Mouse (Mus musculus) layer of hippocampus, adult 18-20 months (tissue): Measurements from ENCODE around the gene Rptor. TPM values are rescaled to one million over a fixed set of nuclear protein-coding genes. Genes with fewer than 3 reads are reported as not detected.

Source experiments
- DNase-seq, 2 experiments: peaks; one replicate each; pipeline ENCODE4 v3.0.0; 2022; ENCODE audit warnings: low spot score in 2 of 2
- total RNA-seq, 2 experiments: library from RNA; stranded (reverse); gene quantifications; 2 replicates each; pipeline ENCODE4 v1.2.3; 2021

Rptor gene
- total RNA-seq, 2 experiments from 2014 or later, result 56.0 to 61.1 TPM

- DNase-seq, result no peak
Measured at GRCm38 (mm10) chr11:119777872-119778271, 175.2 kb downstream of the Rptor start.

DNA sequence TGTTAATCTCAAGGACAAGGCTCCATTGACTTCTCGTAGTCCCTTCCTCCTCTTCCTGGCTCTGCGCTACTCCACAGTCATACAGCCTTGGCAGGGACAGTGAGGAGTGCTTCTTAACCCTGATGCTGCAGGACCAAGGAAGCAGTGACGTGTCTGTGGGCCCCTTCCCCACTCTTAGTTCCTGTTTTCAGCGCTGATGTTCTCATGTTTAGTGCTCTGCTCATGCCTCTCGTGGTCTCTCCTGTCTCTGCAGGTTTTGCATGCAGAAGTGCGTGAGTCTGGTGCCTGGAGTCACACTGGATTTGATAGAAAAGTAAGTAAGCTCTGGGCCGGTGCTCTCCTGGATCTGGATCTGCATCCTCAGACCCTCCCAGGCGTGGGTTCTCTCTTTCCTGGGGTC lies 177.6 kb downstream of the Rptor start:
- DNase-seq, result no peak

DNA sequence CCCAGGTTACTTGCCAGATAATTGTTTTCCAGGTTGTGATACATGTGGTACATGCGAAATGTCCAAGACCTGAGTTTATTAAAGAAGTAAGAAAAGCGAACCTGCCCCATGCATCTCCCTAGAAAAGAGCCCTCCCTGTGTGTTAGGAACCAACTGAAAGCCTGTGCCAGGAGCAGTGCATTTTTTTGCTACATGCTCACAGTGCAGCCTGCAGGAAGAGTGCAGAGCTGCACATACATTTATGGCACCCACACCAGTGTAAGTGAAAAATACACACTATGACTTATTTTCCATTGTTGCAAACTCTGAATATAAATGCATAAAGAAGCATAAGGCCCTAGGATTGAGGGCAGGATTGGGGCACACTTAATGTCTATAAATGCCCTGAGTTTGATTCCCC lies 178.5 kb downstream of the Rptor start:
- no peak for DNase-seq

DNA sequence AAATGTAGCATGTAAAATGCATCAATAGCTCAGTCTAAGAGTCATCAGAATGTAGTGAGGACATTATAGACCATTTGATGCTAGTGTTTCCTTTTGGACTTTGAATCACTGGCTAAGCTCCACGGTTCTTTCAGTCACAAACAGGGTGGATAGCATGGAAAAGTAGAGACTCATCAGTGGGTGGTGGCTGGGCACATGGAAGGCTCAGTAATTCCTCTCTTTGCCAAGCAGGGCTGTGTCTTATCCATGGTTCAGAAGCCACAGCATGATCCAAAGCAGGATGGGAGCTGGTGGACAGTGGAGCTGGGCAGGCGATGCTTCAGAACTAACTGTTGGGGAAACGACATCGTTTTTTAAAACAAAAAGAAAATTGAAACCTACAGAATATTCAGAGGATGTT lies 179.0 kb downstream of the Rptor start:
- no peak for DNase-seq

DNA sequence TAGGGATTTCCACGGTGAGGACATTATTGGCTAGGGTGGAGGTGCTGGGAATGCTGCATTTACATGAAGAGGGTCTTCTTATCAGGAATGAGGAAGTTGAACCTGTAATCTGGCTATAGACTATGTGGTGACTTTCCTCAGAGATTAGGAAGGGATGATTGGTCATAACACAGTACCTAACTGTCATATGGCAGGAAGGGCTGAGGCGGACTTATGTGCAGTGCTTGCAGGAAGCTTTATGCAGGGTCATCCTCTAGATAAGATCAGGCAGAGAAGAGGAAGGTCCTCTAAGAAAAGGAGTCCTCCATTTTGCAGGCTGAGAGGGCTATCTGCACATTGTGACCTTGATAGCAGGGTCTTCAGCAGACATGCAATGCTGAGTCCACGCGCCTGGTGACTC lies 180.9 kb downstream of the Rptor start:
- DNase-seq, result no peak

DNA sequence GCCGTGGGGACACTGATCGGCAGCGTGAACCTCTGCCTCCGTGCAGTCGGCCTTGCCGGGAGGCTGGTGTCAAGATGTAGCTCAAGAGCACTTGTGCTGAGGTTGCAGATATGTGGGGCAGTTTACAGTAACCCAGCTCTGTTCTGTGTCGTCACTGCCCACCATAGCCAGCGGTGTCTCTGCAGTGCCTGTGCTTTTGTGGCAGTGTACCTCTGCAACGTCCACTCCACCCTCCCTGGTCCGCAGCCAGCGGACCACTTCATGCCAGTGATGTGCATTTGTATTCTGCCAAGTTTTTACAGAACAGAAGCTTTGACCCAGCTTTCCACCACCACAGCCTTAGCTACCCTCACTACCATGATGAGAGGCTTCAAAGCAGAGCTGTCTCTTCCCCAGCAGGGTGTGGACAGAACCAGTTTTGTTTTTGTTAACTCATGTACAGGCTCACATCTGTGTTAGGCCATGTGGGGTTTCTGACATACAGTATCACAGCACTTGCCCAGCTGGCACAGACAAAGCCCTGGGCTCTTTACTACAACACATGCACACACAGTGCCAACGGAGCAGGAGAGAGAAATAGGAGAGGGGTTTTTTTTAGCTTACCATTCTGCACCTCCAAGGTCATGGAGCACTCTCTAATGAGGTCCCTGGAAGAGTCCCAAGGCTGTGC lies 182.1 kb downstream of the Rptor start:
- no peak for DNase-seq

DNA sequence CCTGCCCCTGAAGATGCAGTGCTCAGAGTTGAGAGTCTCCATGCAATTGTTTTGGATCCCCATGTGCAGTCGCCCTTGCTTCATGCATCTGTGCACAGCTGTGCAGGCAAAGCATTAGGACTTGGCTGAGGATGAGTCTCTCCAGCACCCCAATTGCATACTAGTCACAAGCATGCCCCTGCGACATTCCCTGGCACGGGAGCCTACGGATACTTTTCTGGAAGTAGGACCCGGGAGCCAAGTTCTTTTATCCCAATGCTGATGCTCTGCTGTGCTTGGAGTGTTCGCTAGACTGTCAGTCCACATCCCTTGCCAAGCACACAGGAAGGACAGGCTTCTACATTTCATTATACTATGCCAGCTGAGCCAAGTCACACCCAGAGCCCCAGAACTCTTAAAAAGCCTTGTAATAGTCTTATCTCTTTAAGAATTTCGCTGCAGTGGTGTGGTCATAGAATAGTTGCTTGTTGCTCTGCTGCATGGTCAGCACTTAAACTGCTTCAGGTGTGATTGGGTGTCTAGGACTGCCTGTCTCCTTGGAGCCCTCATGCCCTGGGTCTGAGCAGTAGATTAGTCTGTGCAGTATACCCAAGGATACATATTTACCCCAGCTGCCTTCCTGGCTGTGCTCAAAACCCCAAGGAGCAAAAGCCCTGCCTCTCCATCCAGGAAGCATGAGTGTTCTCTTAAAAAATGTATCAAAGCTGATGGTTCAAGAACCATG lies 183.1 kb downstream of the Rptor start:
- DNase-seq, result no peak

DNA sequence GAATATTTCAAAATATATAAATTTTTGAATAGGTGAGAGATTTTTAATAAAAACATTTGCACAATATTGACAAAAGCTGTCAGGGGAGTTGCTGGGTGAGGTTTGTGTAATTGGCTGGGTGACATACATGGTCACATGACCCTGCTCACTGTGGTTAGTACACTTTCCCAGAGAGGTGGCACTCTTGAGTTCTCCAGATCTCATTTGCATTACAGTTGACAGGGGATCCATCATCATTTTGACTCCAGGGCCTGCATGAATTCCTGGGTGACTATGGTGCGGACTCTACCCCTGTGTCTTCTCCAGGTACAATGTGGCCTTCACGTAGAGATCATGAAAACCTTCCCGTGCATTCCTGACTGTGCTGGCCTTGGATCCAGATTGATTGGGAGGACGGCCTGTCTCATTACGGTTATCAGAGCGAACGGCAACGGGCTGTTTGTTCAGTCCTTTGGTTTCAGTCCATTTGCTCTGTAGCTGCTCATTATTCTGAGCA lies 183.7 kb downstream of the Rptor start:
- peak in 1 of 2 experiments; percentile 48 for DNase-seq

DNA sequence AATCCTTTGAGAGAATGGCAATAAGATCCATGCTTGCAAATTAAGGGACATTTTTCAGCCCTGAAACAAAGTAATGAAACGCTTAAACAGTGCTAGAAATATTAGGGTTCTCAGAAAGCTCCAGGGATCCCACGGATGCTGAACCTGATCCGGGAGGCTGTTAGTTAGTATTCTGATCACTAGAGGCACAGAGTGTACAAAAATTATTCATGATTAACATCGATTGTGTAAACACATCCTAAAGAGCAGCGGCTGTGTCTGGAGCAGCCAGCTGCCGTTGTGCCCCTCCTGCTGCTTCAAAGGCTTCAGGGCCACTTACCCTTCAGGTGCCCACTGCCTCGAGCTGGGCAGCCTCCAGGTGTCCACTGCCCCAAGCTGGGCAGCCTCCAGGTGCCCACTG lies 185.8 kb downstream of the Rptor start:
- no peak for DNase-seq

GRCm38 (mm10) chr11:119788919-119789713 lies 186.4 kb downstream of the Rptor start:
- DNase-seq, result no peak

GRCm38 (mm10) chr11:119791923-119792564 lies 189.3 kb downstream of the Rptor start:
- no peak for DNase-seq

- no peak for DNase-seq
Measured at GRCm38 (mm10) chr11:119793378-119793777, 190.7 kb downstream of the Rptor start.

DNA sequence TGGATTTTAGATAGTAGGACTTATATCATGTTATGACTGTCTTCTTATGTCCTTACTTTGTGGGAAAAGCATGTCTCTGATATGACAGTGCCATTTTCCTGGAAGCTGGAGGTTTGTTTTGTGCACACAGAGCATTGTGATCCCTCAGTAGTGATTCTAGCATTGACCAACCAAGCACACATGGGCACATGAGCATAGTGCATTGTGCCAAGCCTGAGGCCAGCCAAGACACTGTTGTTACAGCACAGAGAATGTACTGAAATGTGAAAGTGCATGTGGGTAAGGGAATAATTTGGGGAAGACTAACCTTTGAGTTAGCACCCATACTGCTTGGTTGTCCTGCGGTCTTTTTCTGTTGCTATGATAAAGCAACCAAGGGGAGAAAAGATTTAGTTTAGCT lies 191.3 kb downstream of the Rptor start:
- DNase-seq, result no peak

- no peak for DNase-seq
Measured at GRCm38 (mm10) chr11:119794671-119795070, 192.0 kb downstream of the Rptor start.

GRCm38 (mm10) chr11:119796406-119796805 lies 193.7 kb downstream of the Rptor start:
- peak; percentile 55 to 69 for DNase-seq

DNA sequence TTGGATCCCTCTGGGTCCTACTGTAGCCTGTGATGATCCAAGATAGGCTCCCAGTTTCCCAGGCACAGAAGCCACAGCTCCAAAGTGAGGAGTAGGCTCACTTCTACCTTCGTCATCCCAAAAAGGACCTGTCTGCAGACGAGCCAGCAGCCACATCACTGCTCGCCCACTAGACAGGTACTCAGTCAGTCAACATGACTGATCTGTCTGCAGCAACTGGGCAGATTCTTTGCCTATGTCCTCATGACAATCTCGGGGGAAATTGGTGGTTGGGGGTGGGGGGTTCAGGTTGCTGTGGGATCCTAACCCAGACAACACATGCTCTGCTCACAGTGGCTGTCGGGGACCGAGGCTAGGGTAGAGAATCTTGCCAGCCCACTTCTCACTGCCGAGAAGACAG lies 194.1 kb downstream of the Rptor start:
- no peak for DNase-seq

DNA sequence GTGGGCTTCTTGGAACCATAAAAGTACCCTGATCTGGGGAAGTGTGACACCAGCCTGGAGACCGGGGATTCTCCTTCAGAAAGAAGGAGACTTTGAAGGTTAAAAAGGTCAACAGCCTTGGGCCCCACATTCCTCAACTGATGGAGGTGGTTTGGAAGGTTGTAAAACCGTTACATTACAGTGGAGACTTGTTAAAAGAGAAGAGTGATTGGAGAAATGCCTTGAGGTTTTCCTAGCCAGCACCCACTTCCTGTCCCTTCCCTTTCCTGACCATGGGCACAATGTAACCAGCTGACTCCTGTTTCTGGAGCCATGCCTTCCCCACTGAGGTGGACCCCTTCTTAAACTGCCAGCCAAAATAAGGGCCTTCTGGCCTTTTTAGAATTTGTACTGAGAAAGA lies 196.8 kb downstream of the Rptor start:
- DNase-seq, result no peak

GRCm38 (mm10) chr11:119801855-119802254 lies 199.2 kb downstream of the Rptor start:
- DNase-seq, result no peak

- DNase-seq, result no peak
Measured at GRCm38 (mm10) chr11:119802947-119803346, 200.2 kb downstream of the Rptor start.

DNA sequence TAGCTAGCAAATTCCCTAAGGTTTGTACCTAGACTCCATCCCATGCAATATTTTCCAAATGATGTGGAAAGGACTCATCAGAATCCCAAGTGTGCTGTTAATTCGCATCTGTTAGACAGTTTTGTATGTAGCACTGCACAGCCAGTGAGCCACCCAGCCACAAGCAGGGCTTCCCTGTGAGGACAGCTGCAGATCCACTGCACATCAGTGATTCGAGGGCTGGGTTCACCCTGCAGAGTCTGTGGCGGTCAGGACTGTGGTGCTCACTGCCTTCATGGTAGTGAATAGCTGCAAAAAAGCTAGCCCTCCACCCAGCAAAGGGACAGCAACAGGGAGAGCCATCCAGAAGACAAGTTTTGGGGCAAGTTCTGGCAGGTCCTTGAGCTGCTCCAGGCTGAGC lies 201.7 kb downstream of the Rptor start:
- no peak for DNase-seq

GRCm38 (mm10) chr11:119805112-119805750 lies 202.5 kb downstream of the Rptor start:
- no peak for DNase-seq
